Mouse (Mus musculus) brown adipose tissue, adult 24 weeks (tissue): ENCODE results near the gene Yipf1. TPM values are rescaled to one million over a fixed set of nuclear protein-coding genes. Genes with fewer than 3 reads are reported as not detected.

Experiments used
- H3K27ac ChIP-seq: fragments of 200-500 bp; replicated peaks from 2 replicates; pipeline ENCODE4 v1.5.1; 2012; ENCODE audit warnings: low read depth, mild to moderate bottlenecking, low read length
- H3K4me1 ChIP-seq: fragments of 200-500 bp; 2 replicates; pipeline ENCODE4 v1.6.1; 2012; ENCODE audit warnings: low read length, mixed read lengths; ENCODE audit not compliant: control insufficient read depth, insufficient read depth, insufficient read length
- H3K4me3 ChIP-seq: fragments of 200-500 bp; 2 replicates; pipeline ENCODE4 v1.5.1; 2012; ENCODE audit warnings: low read depth, mild to moderate bottlenecking, low read length, moderate library complexity; ENCODE audit not compliant: insufficient read depth
- polyA plus RNA-seq: library from polyadenylated mRNA; stranded (reverse); fragments of >200 nt; gene quantifications from 2 replicates; pipeline ENCODE4 v1.2.4, GENCODE M21; 2012; ENCODE audit not compliant: missing spikeins, insufficient read depth, insufficient read length

Gene Yipf1
- polyA plus RNA-seq, 1 experiment: 43.6 TPM

GRCm38 (mm10) chr4:107378954-107379353 lies 64.8 kb downstream of the Yipf1 start:
- H3K4me3 ChIP-seq: no peak overlapping the region
- H3K27ac ChIP-seq: no peak overlapping the region
- H3K4me1 ChIP-seq: no peaks in the 10 kb centered on the region; the same call in 1 of the 2 replicates

GRCm38 (mm10) chr4:107380871-107381270 lies 66.7 kb downstream of the Yipf1 start:
- H3K4me3 ChIP-seq: no peak overlapping the region
- no peak overlapping the region for H3K27ac ChIP-seq
- no peaks in the 10 kb centered on the region; the same call in 1 of the 2 replicates for H3K4me1 ChIP-seq

- Histone ChIP-seq H3K4me1 (peaks cover 5% of the 10 kb centered on the region), H3K4me3 (no peak overlapping the region), H3K27ac (peak overlapping the region; percentile 90)
Observed at GRCm38 (mm10) chr4:107387038-107387437, 72.9 kb downstream of the Yipf1 start.

GRCm38 (mm10) chr4:107387465-107387864 lies 73.3 kb downstream of the Yipf1 start:
- no peak overlapping the region for H3K4me3 ChIP-seq
- peaks cover 5% of the 10 kb centered on the region for H3K4me1 ChIP-seq
- H3K27ac ChIP-seq: peak overlapping the region; percentile 90

GRCm38 (mm10) chr4:107388291-107388690 lies 74.1 kb downstream of the Yipf1 start:
- Histone ChIP-seq H3K4me3 (no peak overlapping the region), H3K4me1 (peaks cover 8% of the 10 kb centered on the region), H3K27ac (peak overlapping the region; percentile 51; the same call in 1 of the 2 replicates)

- no peak overlapping the region for H3K4me3 ChIP-seq
- H3K27ac ChIP-seq: no peak overlapping the region
Observed at GRCm38 (mm10) chr4:107389345-107389744, 75.2 kb downstream of the Yipf1 start.

GRCm38 (mm10) chr4:107393771-107394170 lies 79.6 kb downstream of the Yipf1 start:
- Histone ChIP-seq H3K27ac (peak overlapping the region; percentile 47; the same call in 1 of the 2 replicates), H3K4me3 (no peak overlapping the region), H3K4me1 (peaks cover 7% of the 10 kb centered on the region)

More at GRCm38 (mm10) chr4:107389345-107389744, 75.2 kb downstream of the Yipf1 start:
- H3K4me1 ChIP-seq: peaks cover 11% of the 10 kb centered on the region

Other genes with a start within 250 kb of the Yipf1 start
- 104 and 107 TPM in 2 replicates for gene Mrpl37, start 247.5 kb upstream of the Yipf1 start, polyA plus RNA-seq
- gene Cyb5rl, start 247.4 kb upstream of the Yipf1 start, polyA plus RNA-seq: 5.2 and 12.3 TPM in 2 replicates
- gene Cdcp2, start 217.5 kb upstream of the Yipf1 start, polyA plus RNA-seq: not detected in 2 replicates
- gene Tmem59, start 136.0 kb upstream of the Yipf1 start, polyA plus RNA-seq: 210 and 225 TPM in 2 replicates
- gene Tceanc2, start 135.2 kb upstream of the Yipf1 start, polyA plus RNA-seq: 15.9 and 18.4 TPM in 2 replicates
- not detected in 2 replicates for gene Ldlrad1, start 105.2 kb upstream of the Yipf1 start, polyA plus RNA-seq
- gene Lrrc42, start 60.8 kb upstream of the Yipf1 start, polyA plus RNA-seq: 6.9 and 9.2 TPM in 2 replicates
- gene Hspb11, start 60.8 kb upstream of the Yipf1 start, polyA plus RNA-seq: 30.9 and 58.4 TPM in 2 replicates
- not detected in 2 replicates for gene Dio1, start 7.2 kb upstream of the Yipf1 start, polyA plus RNA-seq
- gene Ndc1, start 53.4 kb downstream of the Yipf1 start, polyA plus RNA-seq: 18.6 and 26.2 TPM in 2 replicates
- not detected in 2 replicates for gene Glis1, start 120.2 kb downstream of the Yipf1 start, polyA plus RNA-seq